Mouse (Mus musculus) lung, embryonic 16.5 days (tissue): ENCODE data around the gene Prmt1. TPM values are rescaled to one million over a fixed set of nuclear protein-coding genes. Genes with fewer than 3 reads are reported as not detected.

Experiments
- ATAC-seq: fragments of 200-750 bp; cut with Nextera tagmentation; 2 replicates; pipeline ENCODE4 v1.8.0; 2017; ENCODE audit warnings: low read depth, mild to moderate bottlenecking, moderate library complexity
- H3K27ac ChIP-seq: fragments of 300-500 bp; sonication (generic); 2 replicates; pipeline ENCODE4 v1.5.1; 2014; ENCODE audit warnings: mild to moderate bottlenecking, control low read depth, low read length
- H3K27me3 ChIP-seq: fragments of 300-500 bp; sonication (generic); 2 replicates; pipeline ENCODE4 v1.6.1; 2014; ENCODE audit warnings: low read depth, low read length, mixed read lengths; ENCODE audit not compliant: control insufficient read depth, insufficient read depth
- H3K36me3 ChIP-seq: fragments of 300-500 bp; sonication (generic); 2 replicates; pipeline ENCODE4 v1.6.1; 2014; ENCODE audit warnings: low read length; ENCODE audit not compliant: control insufficient read depth, insufficient read depth
- H3K4me1 ChIP-seq: fragments of 300-500 bp; sonication (generic); replicated peaks from 2 replicates; pipeline ENCODE4 v1.6.1; 2014; ENCODE audit warnings: low read length, mixed read lengths; ENCODE audit not compliant: control insufficient read depth, insufficient read depth
- H3K4me2 ChIP-seq: fragments of 300-500 bp; sonication (generic); 2 replicates; pipeline ENCODE4 v1.6.1; 2014; ENCODE audit warnings: low read depth, low read length, control low read depth
- H3K4me3 ChIP-seq: fragments of 300-500 bp; sonication (generic); 2 replicates; pipeline ENCODE4 v1.5.1; 2014; ENCODE audit warnings: mild to moderate bottlenecking, low read length, control low read depth
- H3K9ac ChIP-seq: fragments of 300-500 bp; sonication (generic); 2 replicates; pipeline ENCODE4 v1.6.1; 2014; ENCODE audit warnings: low read length, control low read depth
- H3K9me3 ChIP-seq: fragments of 300-500 bp; sonication (generic); 2 replicates; pipeline ENCODE4 v1.6.1; 2016; ENCODE audit warnings: low read length; ENCODE audit not compliant: control insufficient read depth
- WGBS: fragments of 180-500 bp; shearing (Covaris S2); extraction: QIAGEN DNeasy Blood & Tissue Kit; methylation state at CpG from one replicate; pipeline ENCODE4 v1.1.7; 2014; 5-methylcytosine and 5-hydroxymethylcytosine counted together
- polyA plus RNA-seq: library from polyadenylated mRNA; unstranded; fragments of >200 nt; fragmentation: Nextera tagmentation; extraction: Ambion mirVana; gene quantifications from 2 replicates; pipeline ENCODE4 v1.2.1, GENCODE M21; 2015

Prmt1 gene
- 413 and 457 TPM in 2 replicates for polyA plus RNA-seq

GRCm38 (mm10) chr7:44986192-44986878 lies at the start of gene Prmt1:
TSS of gene Prmt1 (minus strand) at chr7:44986568.
- Histone ChIP-seq H3K27me3 (no peaks in the 10 kb centered on the region), H3K4me1 (peaks cover 20% of the 10 kb centered on the region), H3K9me3 (no peaks in the 10 kb centered on the region), H3K4me3 (peak within 1 kb of the TSS; percentile 95), H3K27ac (peak within 1 kb of the TSS; percentile 91), H3K9ac (peak within 1 kb of the TSS; percentile 93), H3K36me3 (peaks cover 18% of the 10 kb centered on the region), H3K4me2 (peak within 1 kb of the TSS; percentile 71)
- ATAC-seq = peak; percentile 95
- WGBS = under 1% methylated on average over 42 of the region's 42 CpGs

GRCm38 (mm10) chr7:45035631-45036030 lies 49.3 kb upstream of the Prmt1 start:
- Histone ChIP-seq H3K4me2 (no peak overlapping the region), H3K36me3 (peaks cover 73% of the 10 kb centered on the region), H3K9ac (no peak overlapping the region), H3K4me1 (no peaks in the 10 kb centered on the region), H3K9me3 (no peaks in the 10 kb centered on the region), H3K4me3 (no peak overlapping the region), H3K27ac (no peak overlapping the region), H3K27me3 (no peaks in the 10 kb centered on the region)
- 73% methylated on average over 3 of the region's 3 CpGs for WGBS
- ATAC-seq = no peak

GRCm38 (mm10) chr7:45033722-45034359 lies 47.5 kb upstream of the Prmt1 start:
- H3K4me2 ChIP-seq = no peak overlapping the region

GRCm38 (mm10) chr7:45030857-45031256 lies 44.5 kb upstream of the Prmt1 start:
- H3K4me1 ChIP-seq = no peaks in the 10 kb centered on the region
- H3K9me3 ChIP-seq = no peaks in the 10 kb centered on the region
- 94% methylated on average over 8 of the region's 8 CpGs for WGBS
- H3K9ac ChIP-seq = no peak overlapping the region
- H3K4me2 ChIP-seq = no peak overlapping the region
- no peak for ATAC-seq
- H3K27me3 ChIP-seq = no peaks in the 10 kb centered on the region
- H3K27ac ChIP-seq = no peak overlapping the region
- peaks cover 70% of the 10 kb centered on the region for H3K36me3 ChIP-seq
- H3K4me3 ChIP-seq = no peak overlapping the region

More at GRCm38 (mm10) chr7:45033722-45034359, 47.5 kb upstream of the Prmt1 start:
- H3K9me3 ChIP-seq = no peaks in the 10 kb centered on the region
- WGBS = 91% methylated on average over 19 of the region's 19 CpGs
- no peak overlapping the region for H3K27ac ChIP-seq
- H3K27me3 ChIP-seq = no peaks in the 10 kb centered on the region
- no peaks in the 10 kb centered on the region for H3K4me1 ChIP-seq
- H3K9ac ChIP-seq = no peak overlapping the region
- ATAC-seq = no peak
- H3K4me3 ChIP-seq = no peak overlapping the region
- H3K36me3 ChIP-seq = peaks cover 74% of the 10 kb centered on the region

- WGBS = 89% methylated on average over 6 of the region's 6 CpGs
- ATAC-seq = no peak
- Histone ChIP-seq H3K4me3 (no peak overlapping the region), H3K4me2 (no peak overlapping the region), H3K9me3 (no peaks in the 10 kb centered on the region), H3K9ac (no peak overlapping the region), H3K4me1 (no peaks in the 10 kb centered on the region), H3K27ac (no peak overlapping the region), H3K36me3 (peaks cover 62% of the 10 kb centered on the region), H3K27me3 (no peaks in the 10 kb centered on the region)
Measured at GRCm38 (mm10) chr7:45029995-45030394, 43.6 kb upstream of the Prmt1 start.

- Histone ChIP-seq H3K4me1 (no peaks in the 10 kb centered on the region), H3K4me3 (no peak overlapping the region), H3K27me3 (no peaks in the 10 kb centered on the region), H3K9me3 (no peaks in the 10 kb centered on the region), H3K9ac (no peak overlapping the region), H3K36me3 (peaks cover 45% of the 10 kb centered on the region), H3K27ac (no peak overlapping the region), H3K4me2 (no peak overlapping the region)
- no peak for ATAC-seq
- WGBS = 91% methylated on average over 11 of the region's 11 CpGs
Measured at GRCm38 (mm10) chr7:45028351-45028750, 42.0 kb upstream of the Prmt1 start.

GRCm38 (mm10) chr7:45027761-45028160 lies 41.4 kb upstream of the Prmt1 start:
- no peaks in the 10 kb centered on the region for H3K9me3 ChIP-seq
- H3K9ac ChIP-seq = no peak overlapping the region
- no peak for ATAC-seq
- H3K4me1 ChIP-seq = no peaks in the 10 kb centered on the region
- no peaks in the 10 kb centered on the region for H3K27me3 ChIP-seq
- H3K4me2 ChIP-seq = no peak overlapping the region
- H3K27ac ChIP-seq = no peak overlapping the region
- H3K36me3 ChIP-seq = peaks cover 41% of the 10 kb centered on the region
- WGBS = 86% methylated on average over 9 of the region's 9 CpGs
- no peak overlapping the region for H3K4me3 ChIP-seq

- Histone ChIP-seq H3K36me3 (peaks cover 33% of the 10 kb centered on the region), H3K4me3 (no peak overlapping the region), H3K27me3 (no peaks in the 10 kb centered on the region), H3K9me3 (no peaks in the 10 kb centered on the region), H3K27ac (no peak overlapping the region), H3K4me2 (no peak overlapping the region), H3K4me1 (no peaks in the 10 kb centered on the region), H3K9ac (no peak overlapping the region)
- WGBS = 61% methylated on average over 2 of the region's 2 CpGs
- no peak for ATAC-seq
Measured at GRCm38 (mm10) chr7:45026256-45026655, 39.9 kb upstream of the Prmt1 start.

- H3K27me3 ChIP-seq = no peaks in the 10 kb centered on the region
- no peaks in the 10 kb centered on the region for H3K4me1 ChIP-seq
- no peaks in the 10 kb centered on the region for H3K9me3 ChIP-seq
- WGBS = 67% methylated on average over 8 of the region's 8 CpGs
- H3K4me2 ChIP-seq = no peak overlapping the region
- H3K36me3 ChIP-seq = peaks cover 28% of the 10 kb centered on the region
- H3K9ac ChIP-seq = no peak overlapping the region
- ATAC-seq = no peak
- no peak overlapping the region; the same call in 1 of the 2 replicates for H3K27ac ChIP-seq
- H3K4me3 ChIP-seq = no peak overlapping the region
Measured at GRCm38 (mm10) chr7:45025601-45026220, 39.3 kb upstream of the Prmt1 start.
